Mouse (Mus musculus): ENCODE results near the gene Hnrnpa3. TPM values are rescaled to one million over a fixed set of nuclear protein-coding genes. Genes with fewer than 3 reads are reported as not detected.

Hnrnpa3 gene
- polyA plus RNA-seq, 1 experiment from 2014 or later: 301 TPM

- no peak overlapping the region for H3K27ac ChIP-seq (ENCODE audit: low read depth, low read length)
- 87% methylated on average over 6 of the region's 6 CpGs for WGBS
- no peak for ATAC-seq (ENCODE audit: insufficient read depth, low FRiP score, low TSS enrichment)
- no peak overlapping the region for H3K4me3 ChIP-seq (ENCODE audit: low read depth, low read length)
- H3K36me3 ChIP-seq (ENCODE audit: control insufficient read depth, insufficient read depth, low read length): no peaks in the 10 kb centered on the region
- H3K4me1 ChIP-seq (ENCODE audit: control insufficient read depth, insufficient read depth, low read length): no peaks in the 10 kb centered on the region
- H3K27me3 ChIP-seq (ENCODE audit: control insufficient read depth, insufficient read depth, low read length): no peaks in the 10 kb centered on the region
- no peak overlapping the region for H3K4me2 ChIP-seq (ENCODE audit: low read depth)
- no peak for DNase-seq (ENCODE audit: low spot score)
- no peak overlapping the region for H3K9ac ChIP-seq (ENCODE audit: low read length)
- H3K9me3 ChIP-seq (ENCODE audit: control insufficient read depth, low read length): no peaks in the 10 kb centered on the region
Measured at GRCm38 (mm10) chr2:75643950-75644349, 15.1 kb upstream of the Hnrnpa3 start.

GRCm38 (mm10) chr2:75645251-75645650, 13.8 kb upstream of the Hnrnpa3 start:
- DNase-seq (ENCODE audit: low spot score): no peak
- no peak for ATAC-seq (ENCODE audit: insufficient read depth, low FRiP score, low TSS enrichment)
- no peak overlapping the region for H3K4me2 ChIP-seq (ENCODE audit: low read depth)
- H3K9ac ChIP-seq (ENCODE audit: low read length): no peak overlapping the region
- H3K4me3 ChIP-seq (ENCODE audit: low read depth, low read length): no peak overlapping the region
- H3K27ac ChIP-seq (ENCODE audit: low read depth, low read length): no peak overlapping the region
- H3K9me3 ChIP-seq (ENCODE audit: control insufficient read depth, low read length): no peaks in the 10 kb centered on the region
- no peaks in the 10 kb centered on the region for H3K27me3 ChIP-seq (ENCODE audit: control insufficient read depth, insufficient read depth, low read length)
- 92% methylated on average over 12 of the region's 12 CpGs for WGBS
- H3K4me1 ChIP-seq (ENCODE audit: control insufficient read depth, insufficient read depth, low read length): no peaks in the 10 kb centered on the region
- no peaks in the 10 kb centered on the region for H3K36me3 ChIP-seq (ENCODE audit: control insufficient read depth, insufficient read depth, low read length)

- Histone ChIP-seq H3K4me2 (ENCODE audit: low read depth) (no peak overlapping the region), H3K27me3 (ENCODE audit: control insufficient read depth, insufficient read depth, low read length) (no peaks in the 10 kb centered on the region), H3K4me3 (ENCODE audit: low read depth, low read length) (no peak overlapping the region), H3K27ac (ENCODE audit: low read depth, low read length) (no peak overlapping the region), H3K4me1 (ENCODE audit: control insufficient read depth, insufficient read depth, low read length) (no peaks in the 10 kb centered on the region), H3K9ac (ENCODE audit: low read length) (no peak overlapping the region), H3K9me3 (ENCODE audit: control insufficient read depth, low read length) (no peaks in the 10 kb centered on the region), H3K36me3 (ENCODE audit: control insufficient read depth, insufficient read depth, low read length) (no peaks in the 10 kb centered on the region)
- DNase-seq (ENCODE audit: low spot score): no peak
- WGBS: 88% methylated on average over 1 of the region's 1 CpGs
- ATAC-seq (ENCODE audit: insufficient read depth, low FRiP score, low TSS enrichment): no peak
Measured at GRCm38 (mm10) chr2:75650437-75650836, 8.6 kb upstream of the Hnrnpa3 start.

- Histone ChIP-seq H3K27me3 (ENCODE audit: control insufficient read depth, insufficient read depth, low read length) (no peaks in the 10 kb centered on the region), H3K9me3 (ENCODE audit: control insufficient read depth, low read length) (no peaks in the 10 kb centered on the region), H3K36me3 (ENCODE audit: control insufficient read depth, insufficient read depth, low read length) (no peaks in the 10 kb centered on the region), H3K9ac (ENCODE audit: low read length) (no peak overlapping the region), H3K4me1 (ENCODE audit: control insufficient read depth, insufficient read depth, low read length) (no peaks in the 10 kb centered on the region), H3K27ac (ENCODE audit: low read depth, low read length) (no peak overlapping the region), H3K4me3 (ENCODE audit: low read depth, low read length) (no peak overlapping the region), H3K4me2 (ENCODE audit: low read depth) (no peak overlapping the region)
- ATAC-seq (ENCODE audit: insufficient read depth, low FRiP score, low TSS enrichment) (no peak), DNase-seq (ENCODE audit: low spot score) (no peak)
Measured at GRCm38 (mm10) chr2:75653150-75653549, 5.9 kb upstream of the Hnrnpa3 start.

GRCm38 (mm10) chr2:75654679-75655078, 4.4 kb upstream of the Hnrnpa3 start:
- Histone ChIP-seq H3K27ac (ENCODE audit: low read depth, low read length) (no peak overlapping the region), H3K4me2 (ENCODE audit: low read depth) (no peak overlapping the region), H3K9ac (ENCODE audit: low read length) (no peak overlapping the region), H3K9me3 (ENCODE audit: control insufficient read depth, low read length) (no peaks in the 10 kb centered on the region), H3K36me3 (ENCODE audit: control insufficient read depth, insufficient read depth, low read length) (no peaks in the 10 kb centered on the region), H3K27me3 (ENCODE audit: control insufficient read depth, insufficient read depth, low read length) (no peaks in the 10 kb centered on the region), H3K4me3 (ENCODE audit: low read depth, low read length) (no peak overlapping the region), H3K4me1 (ENCODE audit: control insufficient read depth, insufficient read depth, low read length) (no peaks in the 10 kb centered on the region)
- ATAC-seq (ENCODE audit: insufficient read depth, low FRiP score, low TSS enrichment) (no peak), DNase-seq (ENCODE audit: low spot score) (no peak)
- 95% methylated on average over 1 of the region's 1 CpGs for WGBS

- no peak overlapping the region for H3K9ac ChIP-seq (ENCODE audit: low read length)
- H3K4me3 ChIP-seq (ENCODE audit: low read depth, low read length): no peak overlapping the region
- WGBS: 95% methylated on average over 5 of the region's 5 CpGs
- H3K27me3 ChIP-seq (ENCODE audit: control insufficient read depth, insufficient read depth, low read length): no peaks in the 10 kb centered on the region
- H3K36me3 ChIP-seq (ENCODE audit: control insufficient read depth, insufficient read depth, low read length): no peaks in the 10 kb centered on the region
- peaks cover 7% of the 10 kb centered on the region; the same call in 1 of the 2 replicates for H3K4me1 ChIP-seq (ENCODE audit: control insufficient read depth, insufficient read depth, low read length)
- H3K27ac ChIP-seq (ENCODE audit: low read depth, low read length): peak overlapping the region; percentile 11; the same call in 1 of the 2 replicates
- DNase-seq (ENCODE audit: low spot score): no peak
- H3K9me3 ChIP-seq (ENCODE audit: control insufficient read depth, low read length): no peaks in the 10 kb centered on the region
- no peak for ATAC-seq (ENCODE audit: insufficient read depth, low FRiP score, low TSS enrichment)
- H3K4me2 ChIP-seq (ENCODE audit: low read depth): no peak overlapping the region
Measured at GRCm38 (mm10) chr2:75656924-75657323, 2.1 kb upstream of the Hnrnpa3 start.

GRCm38 (mm10) chr2:75657907-75658691, 962 bp upstream of the Hnrnpa3 start:
- DNase-seq (ENCODE audit: low spot score) (peak; percentile 55), ATAC-seq (ENCODE audit: insufficient read depth, low FRiP score, low TSS enrichment) (no peak)
- 4% methylated on average over 18 of the region's 18 CpGs for WGBS

GRCm38 (mm10) chr2:75659629-75659960, 534 bp downstream of the Hnrnpa3 start:
- Histone ChIP-seq H3K4me1 (ENCODE audit: control insufficient read depth, insufficient read depth, low read length) (peaks cover 7% of the 10 kb centered on the region; the same call in 1 of the 2 replicates), H3K9ac (ENCODE audit: low read length) (peak overlapping the region; percentile 98), H3K4me2 (ENCODE audit: low read depth) (peak overlapping the region; percentile 90), H3K4me3 (ENCODE audit: low read depth, low read length) (peak overlapping the region; percentile 77), H3K27ac (ENCODE audit: low read depth, low read length) (peak overlapping the region; percentile 95), H3K27me3 (ENCODE audit: control insufficient read depth, insufficient read depth, low read length) (no peaks in the 10 kb centered on the region), H3K9me3 (ENCODE audit: control insufficient read depth, low read length) (no peaks in the 10 kb centered on the region), H3K36me3 (ENCODE audit: control insufficient read depth, insufficient read depth, low read length) (peaks cover 4% of the 10 kb centered on the region; the same call in 1 of the 2 replicates)
- WGBS: under 1% methylated on average over 46 of the region's 47 CpGs
- DNase-seq (ENCODE audit: low spot score) (peak; percentile 90), ATAC-seq (ENCODE audit: insufficient read depth, low FRiP score, low TSS enrichment) (peak; percentile 53)

More at GRCm38 (mm10) chr2:75657907-75658691, 962 bp upstream of the Hnrnpa3 start:
- no peaks in the 10 kb centered on the region for H3K9me3 ChIP-seq (ENCODE audit: control insufficient read depth, low read length)
- no peaks in the 10 kb centered on the region for H3K27me3 ChIP-seq (ENCODE audit: control insufficient read depth, insufficient read depth, low read length)
- peak overlapping the region; percentile 77 for H3K4me3 ChIP-seq (ENCODE audit: low read depth, low read length)
- peak overlapping the region; percentile 95 for H3K27ac ChIP-seq (ENCODE audit: low read depth, low read length)
- peaks cover 7% of the 10 kb centered on the region; the same call in 1 of the 2 replicates for H3K4me1 ChIP-seq (ENCODE audit: control insufficient read depth, insufficient read depth, low read length)
- H3K9ac ChIP-seq (ENCODE audit: low read length): peak overlapping the region; percentile 89
- peaks cover 2% of the 10 kb centered on the region; the same call in 1 of the 2 replicates for H3K36me3 ChIP-seq (ENCODE audit: control insufficient read depth, insufficient read depth, low read length)
- H3K4me2 ChIP-seq (ENCODE audit: low read depth): peak overlapping the region; percentile 61

All from neural tube, embryonic 11.5 days (tissue).